Mouse (Mus musculus) erythroid progenitor cell, adult 5-6 weeks (primary cell): ENCODE measurements around the gene Slc1a4. TPM values are rescaled to one million over a fixed set of nuclear protein-coding genes. Genes with fewer than 3 reads are reported as not detected.

Source experiments
- ATAC-seq: replicated peaks from 2 replicates; pipeline ENCODE4 v1.8.0; 2016; ENCODE audit warnings: moderate number of reproducible peaks, mild to moderate bottlenecking, moderate TSS enrichment, inconsistent platforms; ENCODE audit not compliant: poor library complexity, low FRiP score, severe bottlenecking
- total RNA-seq, 2 experiments: library from RNA; stranded (forward) in 1 of 2; stranded (reverse) in 1 of 2; fragments of 150-400 nt in 1 of 2; fragments of 186-747, 209-891 nt in 1 of 2; gene quantifications; 2 replicates each; pipeline versions ENCODE4 v1.2.3 to v1.2.4; 2015 to 2017; ENCODE audit warnings: low replicate concordance in 2 of 2

Gene Slc1a4
- total RNA-seq, 2 experiments from 2014 or later, result not detected

DNA sequence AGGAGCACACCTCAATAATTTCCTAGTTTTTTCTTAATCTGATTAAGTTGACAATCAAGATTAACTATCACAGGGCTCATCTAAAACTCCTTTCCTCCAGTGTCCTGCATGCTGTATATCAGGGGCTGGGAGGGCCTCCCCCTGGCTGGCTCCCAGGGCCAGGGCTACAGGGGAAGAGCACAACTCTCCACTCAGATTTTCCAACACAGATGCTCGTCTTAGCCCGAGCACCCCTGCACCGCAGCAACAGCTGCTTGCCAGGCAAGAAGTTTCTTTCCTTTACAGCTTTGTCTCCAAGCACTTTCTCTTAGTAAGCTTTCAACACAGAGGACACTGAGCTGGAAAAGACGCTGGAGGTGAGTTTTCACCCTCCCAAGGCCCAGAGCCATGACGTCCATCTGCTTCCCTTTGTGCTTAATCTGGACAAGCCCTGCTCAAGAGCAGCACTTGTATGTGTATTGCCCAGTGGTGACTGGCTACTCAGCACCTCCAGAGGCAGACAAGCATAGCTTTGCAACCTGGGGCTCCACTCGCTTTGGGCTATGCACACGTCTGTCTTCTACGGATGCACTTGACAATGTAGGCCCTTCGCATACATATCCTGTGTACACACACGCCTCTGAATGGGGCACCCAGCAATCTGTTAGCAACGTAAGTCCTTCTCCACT is 6.1 kb downstream of the Slc1a4 start:
- ATAC-seq, result no peak

GRCm38 (mm10) chr11:20325073-20325694 is 7.3 kb downstream of the Slc1a4 start:
- ATAC-seq, result peak; percentile 65

DNA sequence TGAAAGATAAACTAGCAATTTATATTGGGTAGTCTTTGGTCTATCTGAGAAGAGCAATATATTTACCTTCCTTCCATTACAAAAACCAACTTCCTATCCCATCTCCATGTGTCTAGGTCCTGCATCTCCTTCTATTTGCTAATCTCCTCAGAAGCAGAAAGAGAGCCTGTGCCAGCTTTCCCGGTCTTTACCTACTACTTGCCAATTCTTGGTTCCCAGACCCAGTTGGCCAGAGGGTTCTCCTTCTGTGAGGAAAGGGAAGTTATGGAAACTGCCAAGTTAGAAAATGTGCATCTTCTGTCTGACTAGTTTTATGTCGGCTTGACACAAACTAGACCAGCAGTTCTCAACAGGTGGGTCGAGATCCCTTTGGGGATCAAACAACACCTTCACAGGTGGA is 8.5 kb downstream of the Slc1a4 start:
- ATAC-seq, result no peak

DNA sequence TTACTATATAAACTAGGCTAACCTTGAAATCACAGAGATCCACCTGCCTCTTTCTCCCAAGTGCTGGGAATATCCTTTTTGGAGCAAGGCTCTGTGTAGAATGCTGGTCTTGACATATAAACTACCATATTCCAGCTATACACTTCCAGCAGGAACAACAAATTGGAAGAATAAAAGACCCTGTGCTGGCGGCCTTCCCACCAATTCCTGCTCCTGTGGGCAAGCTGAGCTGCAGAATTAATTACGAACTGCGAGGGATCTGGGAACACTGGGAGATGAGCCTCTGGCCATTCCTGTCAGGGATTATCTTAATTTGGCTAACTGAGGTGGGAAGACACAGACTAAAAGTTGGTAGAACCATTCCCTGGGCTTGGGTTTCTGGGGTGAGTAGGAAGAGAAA is 10.1 kb downstream of the Slc1a4 start:
- ATAC-seq, result no peak

DNA sequence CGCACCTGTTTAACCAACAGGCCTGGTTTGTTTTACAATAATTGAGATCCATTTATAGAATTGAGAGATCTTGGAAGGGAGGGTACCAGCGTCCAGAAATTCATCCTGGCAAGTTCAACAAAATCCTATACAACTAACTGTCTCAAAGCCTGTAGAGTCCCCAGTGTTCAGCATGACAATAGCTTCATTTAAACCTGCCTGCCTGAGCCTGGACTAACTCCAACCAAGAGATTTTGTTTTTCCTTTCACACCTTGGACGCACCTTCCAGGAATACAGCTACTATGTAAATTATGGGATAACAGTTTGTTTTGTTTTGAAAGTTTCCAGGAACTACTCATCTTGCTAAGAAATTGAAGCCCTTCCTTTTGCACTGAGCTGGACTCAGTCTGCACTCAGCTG is 11.9 kb downstream of the Slc1a4 start:
- ATAC-seq, result no peak

- no peak for ATAC-seq
These were observed 13.7 kb downstream of the Slc1a4 start for GRCm38 (mm10) chr11:20318659-20319454.

GRCm38 (mm10) chr11:20313576-20313975 is 18.9 kb downstream of the Slc1a4 start:
- ATAC-seq, result no peak

GRCm38 (mm10) chr11:20309044-20309443 is 23.5 kb downstream of the Slc1a4 start:
- ATAC-seq, result no peak

GRCm38 (mm10) chr11:20307409-20307808 is 25.1 kb downstream of the Slc1a4 start:
- ATAC-seq, result no peak

- no peak for ATAC-seq
These were observed 26.9 kb downstream of the Slc1a4 start for GRCm38 (mm10) chr11:20305641-20306040.

GRCm38 (mm10) chr11:20304341-20304740 is 28.2 kb downstream of the Slc1a4 start:
- ATAC-seq, result no peak

DNA sequence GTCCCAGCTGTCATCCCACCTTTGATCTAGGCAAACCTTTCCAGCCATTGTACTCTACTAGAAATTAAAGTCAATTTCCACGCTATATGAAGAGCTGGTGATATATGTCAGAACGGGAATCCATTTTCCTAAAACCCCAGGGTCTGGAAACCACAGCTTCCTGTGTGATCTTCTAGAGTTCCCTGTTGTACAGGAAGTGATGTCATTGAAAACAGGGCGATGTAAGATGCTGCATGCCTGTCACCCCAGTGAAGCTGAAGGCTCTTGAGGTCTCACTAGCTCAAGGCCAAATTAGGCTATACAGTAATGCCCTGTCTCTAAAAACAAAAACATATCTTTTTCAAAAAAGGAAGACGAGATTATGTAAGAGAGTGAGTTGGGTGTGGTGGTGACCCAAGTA is 31.2 kb downstream of the Slc1a4 start:
- ATAC-seq, result no peak

DNA sequence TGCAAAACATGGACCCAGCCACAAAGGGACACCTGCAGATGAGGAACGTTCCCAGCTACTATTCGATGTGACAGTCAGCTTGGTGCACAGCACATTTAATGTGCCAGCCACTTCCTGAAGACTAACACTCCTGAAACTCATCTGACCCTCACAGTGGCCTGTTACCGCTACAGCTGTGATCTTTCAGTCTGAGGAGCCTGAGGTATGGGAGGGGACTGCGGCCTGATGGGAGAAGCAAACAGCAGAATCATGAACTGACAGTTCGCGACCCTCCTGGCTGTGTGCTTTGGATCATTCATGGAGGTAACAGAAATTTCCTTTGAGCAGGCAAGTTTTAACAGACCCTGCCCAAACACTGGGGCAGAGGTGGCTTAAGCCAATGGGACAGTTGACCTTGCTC is 31.7 kb downstream of the Slc1a4 start:
- no peak for ATAC-seq

- ATAC-seq, result no peak
These were observed 32.6 kb downstream of the Slc1a4 start for GRCm38 (mm10) chr11:20299900-20300299.

GRCm38 (mm10) chr11:20284463-20284862 is 48.0 kb downstream of the Slc1a4 start:
- ATAC-seq, result no peak

DNA sequence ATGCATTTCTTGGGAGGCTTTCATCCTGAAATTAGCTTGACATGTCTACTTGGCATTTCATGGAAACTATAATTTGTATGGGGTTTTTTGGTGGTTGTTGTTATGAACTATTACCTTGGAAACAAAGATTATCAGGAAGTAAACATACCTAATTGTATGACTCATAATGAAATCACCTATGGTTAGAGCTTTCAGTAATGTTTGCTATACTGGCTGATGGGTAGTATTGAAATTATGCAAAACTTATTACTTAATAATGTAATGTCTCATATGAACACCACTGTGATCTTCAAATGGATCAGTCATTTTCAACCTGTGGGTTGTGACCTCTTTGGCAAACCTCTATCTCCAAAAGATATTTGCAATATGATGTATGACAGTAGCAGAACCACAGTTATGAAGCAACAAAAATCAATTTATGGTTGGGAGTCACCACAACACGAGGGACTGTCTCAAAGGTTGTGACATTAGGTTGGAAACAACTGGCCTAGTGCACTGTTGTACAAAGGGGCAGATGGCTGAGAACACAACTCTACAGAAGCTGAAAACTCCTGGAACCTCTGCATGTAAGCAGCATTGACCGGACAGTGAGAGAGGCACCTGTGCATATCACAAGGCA is 49.8 kb downstream of the Slc1a4 start:
- ATAC-seq, result no peak

GRCm38 (mm10) chr11:20280982-20281381 is 51.5 kb downstream of the Slc1a4 start:
- no peak for ATAC-seq

- ATAC-seq, result no peak
These were observed 53.8 kb downstream of the Slc1a4 start for GRCm38 (mm10) chr11:20278702-20279101.

DNA sequence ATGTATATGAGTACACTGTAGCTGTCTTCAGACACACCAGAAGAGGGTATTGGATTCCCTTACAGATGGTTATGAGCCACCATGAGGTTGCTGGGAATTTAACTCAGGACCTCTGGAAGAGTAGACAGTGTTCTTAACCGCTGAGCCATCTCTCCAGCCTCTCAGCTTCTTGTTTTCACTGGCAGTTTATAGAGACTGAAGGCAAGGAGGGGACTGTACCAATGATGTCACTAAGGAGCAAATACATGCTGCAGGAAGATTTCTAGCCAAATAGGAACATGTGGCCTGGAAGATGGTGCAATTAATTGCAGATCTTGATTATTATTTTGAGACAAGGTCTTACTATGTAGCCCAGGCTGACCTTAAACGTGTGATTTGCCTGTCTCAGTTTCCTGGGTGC is 55.4 kb downstream of the Slc1a4 start:
- ATAC-seq, result no peak

DNA sequence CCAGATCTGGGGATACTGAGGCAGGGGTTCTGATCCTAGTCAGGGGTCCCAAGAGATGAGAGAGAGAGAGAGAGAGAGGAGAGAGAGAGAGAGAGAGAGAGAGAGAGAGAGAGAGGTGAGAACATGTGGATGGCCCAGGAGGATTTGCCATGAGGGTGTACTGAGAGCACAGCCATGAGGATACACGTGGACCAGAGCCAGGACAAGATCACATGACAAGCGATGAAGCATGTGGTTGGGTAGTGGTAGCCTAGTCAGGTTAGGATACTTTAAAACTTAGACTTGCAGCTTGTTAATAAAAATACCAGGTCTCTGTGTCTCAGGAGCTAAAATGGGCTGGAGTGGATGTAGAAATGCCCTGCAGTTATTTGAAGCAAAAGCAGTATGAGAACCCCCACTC is 56.5 kb downstream of the Slc1a4 start:
- no peak for ATAC-seq

- ATAC-seq, result no peak
These were observed 62.6 kb downstream of the Slc1a4 start for GRCm38 (mm10) chr11:20269885-20270284.
